ENCODE assay signal across 9 mouse cellular contexts in the genomic region with DNA sequence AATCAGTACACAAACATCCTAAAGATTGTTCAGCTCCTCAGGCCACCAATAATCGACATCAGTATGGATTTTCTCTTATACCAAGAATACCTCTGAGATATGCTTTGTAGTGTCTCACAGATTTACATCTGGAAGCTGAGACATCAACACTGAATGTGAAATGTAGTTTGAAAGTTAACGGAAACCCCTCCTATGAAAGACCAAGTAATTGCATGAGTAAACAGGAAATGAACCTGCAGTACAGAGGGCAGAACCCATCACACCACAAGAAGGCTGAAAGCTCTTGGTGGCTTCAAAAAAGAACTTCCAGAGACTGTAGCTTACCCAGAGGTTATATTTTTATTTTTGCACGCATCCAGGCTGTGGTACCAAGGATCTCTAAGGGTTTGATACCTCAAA.
DNase-seq lines count a peak whose midpoint lies in the region; ATAC-seq lines count a peak whose summit lies in the region.
"Had no signal": no experiment of that assay in that cellular context is flagged by ENCODE, and none has a peak within 500 bp of the region (broad histone marks: within the 10 kb centered on the region; RNA-seq: fewer than 3 reads in every experiment).

No protein-coding gene starts in this region.

- H3K4me2 ChIP-seq in hindbrain, embryonic 12.5 days (replicated peaks), result peak overlapping the region; percentile 48; the same call in 1 of the 2 replicates
- H3K4me2 ChIP-seq in hindbrain, embryonic 14.5 days (replicated peaks), result no peak overlapping the region; the same call in 1 of the 2 replicates
- peak overlapping the region; percentile 47; the same call in 1 of the 2 replicates for H3K4me2 ChIP-seq in midbrain, embryonic 12.5 days (replicated peaks)

- H3K27ac ChIP-seq in hindbrain, embryonic 12.5 days, result no peak overlapping the region
- no peak overlapping the region for H3K27ac ChIP-seq in hindbrain, embryonic 14.5 days
- no peak overlapping the region for H3K27ac ChIP-seq in midbrain, embryonic 12.5 days (replicated peaks)
- H3K27ac ChIP-seq: left cerebral cortex, adult 2 months; limb, embryonic 13.5 days had no signal

- no peaks in the 10 kb centered on the region for H3K36me3 ChIP-seq in hindbrain, embryonic 12.5 days
- H3K36me3 ChIP-seq in hindbrain, embryonic 14.5 days (replicated peaks; ENCODE audit: control insufficient read depth, insufficient read depth), result no peaks in the 10 kb centered on the region
- H3K36me3 ChIP-seq in midbrain, embryonic 12.5 days, result no peaks in the 10 kb centered on the region
- H3K36me3 ChIP-seq: limb, embryonic 13.5 days had no signal

- peaks cover 15% of the 10 kb centered on the region for H3K27me3 ChIP-seq in hindbrain, embryonic 12.5 days
- peaks cover 15% of the 10 kb centered on the region for H3K27me3 ChIP-seq in hindbrain, embryonic 14.5 days (ENCODE audit: control insufficient read depth, insufficient read depth, low read length)
- peaks cover 28% of the 10 kb centered on the region for H3K27me3 ChIP-seq in midbrain, embryonic 12.5 days

- H3K9ac ChIP-seq in hindbrain, embryonic 12.5 days, result no peak overlapping the region
- H3K9ac ChIP-seq in hindbrain, embryonic 14.5 days, result no peak overlapping the region
- H3K9ac ChIP-seq in midbrain, embryonic 12.5 days (replicated peaks), result no peak overlapping the region

- no peaks in the 10 kb centered on the region for H3K9me3 ChIP-seq in hindbrain, embryonic 12.5 days (replicated peaks)
- H3K9me3 ChIP-seq in hindbrain, embryonic 14.5 days (ENCODE audit: control insufficient read depth, low read length), result no peaks in the 10 kb centered on the region
- H3K9me3 ChIP-seq in midbrain, embryonic 12.5 days, result no peaks in the 10 kb centered on the region
- H3K9me3 ChIP-seq: limb, embryonic 13.5 days had no signal

- ATAC-seq in hindbrain, embryonic 12.5 days (ENCODE audit: low FRiP score), result no peak
- no peak for ATAC-seq in hindbrain, embryonic 14.5 days (ENCODE audit: low FRiP score)
- ATAC-seq in midbrain, embryonic 12.5 days (ENCODE audit: low FRiP score, low read depth), result no peak

- no peak for DNase-seq in hindbrain, embryonic 14.5 days (ENCODE audit: low spot score)
- DNase-seq in CD4-positive, CD25-positive, alpha-beta regulatory T cell, adult 2 months (ENCODE audit: low read depth, low spot score), result peak; percentile 33
- DNase-seq in T-cell, adult 2 months (ENCODE audit: low spot score), result peak; percentile 17
- no peak for DNase-seq in layer of hippocampus, adult 18-20 months (ENCODE audit: low spot score in 2 of 2)
- no peak for DNase-seq in ovary, adult 18-20 months (ENCODE audit: low spot score)

- WGBS in hindbrain, embryonic 12.5 days, result 49% methylated on average over 3 of the region's 3 CpGs
- 45% methylated on average over 3 of the region's 3 CpGs for WGBS in hindbrain, embryonic 14.5 days
- WGBS in midbrain, embryonic 12.5 days, result 52% methylated on average over 3 of the region's 3 CpGs

- H3K4me3 ChIP-seq in hindbrain, embryonic 12.5 days, result no peak overlapping the region
- no peak overlapping the region for H3K4me3 ChIP-seq in hindbrain, embryonic 14.5 days (replicated peaks; ENCODE audit: low read length)
- no peak overlapping the region for H3K4me3 ChIP-seq in midbrain, embryonic 12.5 days
- H3K4me3 ChIP-seq: left cerebral cortex, adult 2 months had no signal

- H3K4me1 ChIP-seq in hindbrain, embryonic 12.5 days, result peaks cover 11% of the 10 kb centered on the region
- H3K4me1 ChIP-seq in hindbrain, embryonic 14.5 days (replicated peaks; ENCODE audit: control insufficient read depth, insufficient read depth, low read length), result 0 out of 2 replicates have a peak, but pooled peaks cover 5% of the 10 kb centered on the region
- peaks cover 12% of the 10 kb centered on the region for H3K4me1 ChIP-seq in midbrain, embryonic 12.5 days

Comparison
In these comparisons a context has a peak if more than half of its experiments do, and no peak if none do; other contexts are left out.
1. DNase-seq: peak in CD4-positive, CD25-positive, alpha-beta regulatory T cell, adult 2 months (single experiment) and T-cell, adult 2 months (single experiment); none in hindbrain, embryonic 14.5 days (single experiment), layer of hippocampus, adult 18-20 months (0 of 2) and ovary, adult 18-20 months (single experiment).